Mouse (Mus musculus) heart, postnatal 0 days (tissue): ENCODE results near the gene Noc4l. TPM values are rescaled to one million over a fixed set of nuclear protein-coding genes. Genes with fewer than 3 reads are reported as not detected.

Experiments
- ATAC-seq: fragments of 200-750 bp; cut with Nextera tagmentation; 2 replicates; pipeline ENCODE4 v1.8.0; 2017; ENCODE audit warnings: low read depth, moderate number of reproducible peaks, moderate library complexity; ENCODE audit not compliant: insufficient read depth
- DNase-seq: peaks from one replicate; pipeline ENCODE4 v3.0.0-alpha.2; 2016; ENCODE audit warnings: low spot score
- H3K27ac ChIP-seq: fragments of 300-500 bp; sonication (generic); 2 replicates; pipeline ENCODE4 v1.5.1; 2014; ENCODE audit warnings: low read depth, mild to moderate bottlenecking
- H3K27me3 ChIP-seq: fragments of 300-500 bp; sonication (generic); 2 replicates; pipeline ENCODE4 v1.6.1; 2014; ENCODE audit warnings: low read length, mixed read lengths; ENCODE audit not compliant: control insufficient read depth, insufficient read depth
- H3K36me3 ChIP-seq: fragments of 300-500 bp; sonication (generic); replicated peaks from 2 replicates; pipeline ENCODE4 v1.6.1; 2014; ENCODE audit warnings: low read length, mixed read lengths; ENCODE audit not compliant: control insufficient read depth, insufficient read depth
- H3K4me1 ChIP-seq: fragments of 300-500 bp; sonication (generic); 2 replicates; pipeline ENCODE4 v1.6.1; 2014; ENCODE audit warnings: antibody characterized with exemption; ENCODE audit not compliant: control insufficient read depth, insufficient read depth
- H3K4me2 ChIP-seq: fragments of 300-500 bp; sonication (generic); 2 replicates; pipeline ENCODE4 v1.6.1; 2014; ENCODE audit warnings: low read depth, mild to moderate bottlenecking, low read length, moderate library complexity
- H3K4me3 ChIP-seq: fragments of 300-500 bp; sonication (generic); 2 replicates; pipeline ENCODE4 v1.5.1; 2014; ENCODE audit warnings: low read depth, low read length
- H3K9ac ChIP-seq: fragments of 300-500 bp; sonication (generic); replicated peaks from 2 replicates; pipeline ENCODE4 v1.6.1; 2014; ENCODE audit warnings: low read depth, low read length, mixed read lengths
- H3K9me3 ChIP-seq: fragments of 300-500 bp; sonication (generic); replicated peaks from 2 replicates; pipeline ENCODE4 v1.6.1; 2016; ENCODE audit warnings: low read length; ENCODE audit not compliant: control insufficient read depth
- CTCF ChIP-seq: IDR thresholded peaks from 2 replicates; pipeline ENCODE4 v1.5.1; 2016; ENCODE audit warnings: antibody characterized with exemption, control low read depth, low read depth
- EP300 ChIP-seq: IDR thresholded peaks from 2 replicates; pipeline ENCODE4 v1.6.1; 2016; ENCODE audit warnings: antibody characterized with exemption, low read depth
- WGBS: fragments of 180-500 bp; shearing (Covaris S2); extraction: QIAGEN DNeasy Blood & Tissue Kit; methylation state at CpG from one replicate; pipeline ENCODE4 v1.1.7; 2014; 5-methylcytosine and 5-hydroxymethylcytosine counted together
- polyA plus RNA-seq: library from polyadenylated mRNA; unstranded; fragments of >200 nt; fragmentation: Nextera tagmentation; extraction: Ambion mirVana; gene quantifications from 2 replicates; pipeline ENCODE4 v1.2.1, GENCODE M21; 2015
- total RNA-seq: library from RNA; depleted of rRNA; stranded (reverse); fragments of >200 nt; gene quantifications from 2 replicates; pipeline ENCODE4 v1.2.3, GENCODE M21; 2014; ENCODE audit warnings: low replicate concordance

Noc4l gene
- total and polyA plus RNA-seq, 2 experiments from 2014 or later, result 7.6 to 19.0 TPM

GRCm38 (mm10) chr5:110619226-110619625 lies 34.0 kb downstream of the Noc4l start:
- no peak for ATAC-seq
- no peaks in the 10 kb centered on the region for H3K4me1 ChIP-seq
- 85% methylated on average over 6 of the region's 6 CpGs for WGBS

DNA sequence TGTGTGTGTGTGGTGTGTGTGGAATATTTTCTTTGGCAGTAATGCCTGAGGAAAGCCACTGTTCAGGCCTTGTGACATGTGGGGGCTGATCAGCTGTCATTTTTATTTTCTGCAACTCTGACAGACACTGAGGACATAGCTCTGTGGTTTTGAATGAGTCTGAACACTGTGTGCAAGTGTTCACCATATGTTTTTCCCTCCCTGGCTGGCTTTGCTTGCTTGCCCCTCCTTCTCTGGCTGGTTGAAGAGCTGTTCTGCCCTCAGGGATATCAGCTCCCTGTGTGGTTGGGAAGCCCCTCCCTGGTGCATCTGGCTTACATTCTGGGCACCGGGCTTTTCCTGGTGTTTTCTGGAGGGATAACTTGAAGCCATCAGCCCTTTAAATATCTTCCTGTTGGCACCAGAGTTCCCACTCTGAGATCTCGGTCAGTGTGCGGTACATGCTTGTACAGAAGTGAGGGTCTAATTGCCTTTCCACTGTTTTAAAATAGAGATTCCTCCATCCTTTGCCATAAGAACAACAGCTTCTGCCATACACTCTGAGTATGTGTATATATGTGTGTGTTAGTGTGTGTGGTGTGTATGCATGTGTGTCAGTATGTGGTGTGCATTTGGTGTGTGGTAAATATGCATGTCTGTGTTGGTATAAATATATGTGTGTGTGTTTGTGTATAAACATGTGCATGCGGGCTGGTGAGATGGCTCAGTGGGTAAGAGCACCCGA lies 41.6 kb downstream of the Noc4l start:
- no peak for TF ChIP-seq EP300
- TF ChIP-seq CTCF, result no peak
- no peaks in the 10 kb centered on the region for H3K36me3 ChIP-seq
- H3K9ac ChIP-seq, result no peak overlapping the region
- no peak overlapping the region for H3K4me3 ChIP-seq
- H3K4me2 ChIP-seq, result no peak overlapping the region
- no peak overlapping the region for H3K27ac ChIP-seq
- DNase-seq (no peak), ATAC-seq (no peak)
- no peaks in the 10 kb centered on the region for H3K4me1 ChIP-seq
- H3K27me3 ChIP-seq, result no peaks in the 10 kb centered on the region
- WGBS, result 67% methylated on average over 5 of the region's 5 CpGs
- H3K9me3 ChIP-seq, result no peaks in the 10 kb centered on the region

More at GRCm38 (mm10) chr5:110619226-110619625, 34.0 kb downstream of the Noc4l start:
- TF ChIP-seq CTCF, result no peak
- no peak for DNase-seq
- no peak overlapping the region for H3K4me3 ChIP-seq
- no peak overlapping the region for H3K4me2 ChIP-seq
- no peaks in the 10 kb centered on the region for H3K27me3 ChIP-seq
- H3K9ac ChIP-seq, result no peak overlapping the region
- no peaks in the 10 kb centered on the region for H3K36me3 ChIP-seq
- H3K9me3 ChIP-seq, result no peaks in the 10 kb centered on the region
- H3K27ac ChIP-seq, result no peak overlapping the region

DNA sequence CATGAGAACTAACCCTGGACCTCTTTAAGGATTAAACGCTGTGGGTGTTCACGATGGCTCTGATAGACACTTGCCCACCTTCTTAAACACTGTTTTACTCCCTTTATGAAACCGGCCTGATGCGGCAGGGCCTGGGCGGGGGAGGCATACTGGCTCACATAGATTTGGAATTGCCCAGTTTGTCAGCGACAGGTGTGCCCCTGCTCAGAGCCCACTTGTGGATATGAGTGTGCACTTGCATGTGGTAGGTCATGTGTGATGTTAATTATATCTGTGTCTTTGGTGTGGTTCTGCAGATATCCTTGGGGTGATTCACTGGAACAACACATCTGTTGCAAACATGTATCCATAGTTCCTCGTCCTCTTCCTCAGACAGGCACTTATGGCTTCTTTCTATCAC lies 42.7 kb downstream of the Noc4l start:
- ATAC-seq (no peak), DNase-seq (no peak)
- H3K9ac ChIP-seq, result no peak overlapping the region
- H3K4me2 ChIP-seq, result no peak overlapping the region
- no peak for TF ChIP-seq EP300
- TF ChIP-seq CTCF, result no peak
- H3K4me1 ChIP-seq, result no peaks in the 10 kb centered on the region
- H3K27ac ChIP-seq, result no peak overlapping the region
- H3K36me3 ChIP-seq, result no peaks in the 10 kb centered on the region
- H3K4me3 ChIP-seq, result no peak overlapping the region
- no peaks in the 10 kb centered on the region for H3K27me3 ChIP-seq
- H3K9me3 ChIP-seq, result no peaks in the 10 kb centered on the region
- WGBS, result 73% methylated on average over 7 of the region's 7 CpGs

DNA sequence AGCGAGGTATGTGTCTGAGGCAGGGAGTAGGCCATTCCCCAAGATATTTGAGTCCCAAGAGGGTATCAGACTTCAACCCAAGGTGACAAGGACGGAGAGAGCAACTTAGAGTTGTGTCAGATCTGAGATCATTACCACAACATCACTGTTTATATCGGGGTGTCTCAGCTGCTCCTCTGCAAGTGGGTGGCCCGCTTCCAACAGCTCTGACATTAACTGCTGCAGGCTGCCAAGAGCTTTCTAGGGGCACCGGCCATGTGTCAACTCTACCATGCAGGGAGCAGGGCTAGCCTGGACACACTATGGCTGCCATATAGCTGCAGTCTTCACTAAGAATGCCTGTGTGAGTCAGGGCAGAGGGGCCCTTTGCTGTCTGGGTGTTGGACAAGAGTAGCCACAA lies 43.3 kb downstream of the Noc4l start:
- 71% methylated on average over 5 of the region's 5 CpGs for WGBS
- no peak overlapping the region for H3K4me2 ChIP-seq

GRCm38 (mm10) chr5:110609425-110609824 lies 43.8 kb downstream of the Noc4l start:
- H3K9me3 ChIP-seq, result no peaks in the 10 kb centered on the region
- H3K27ac ChIP-seq, result no peak overlapping the region
- no peaks in the 10 kb centered on the region for H3K27me3 ChIP-seq
- H3K4me3 ChIP-seq, result no peak overlapping the region
- TF ChIP-seq EP300, result no peak
- no peak for TF ChIP-seq CTCF
- no peaks in the 10 kb centered on the region for H3K4me1 ChIP-seq
- no peak for ATAC-seq
- 76% methylated on average over 3 of the region's 3 CpGs for WGBS
- H3K9ac ChIP-seq, result no peak overlapping the region
- H3K36me3 ChIP-seq, result no peaks in the 10 kb centered on the region
- H3K4me2 ChIP-seq, result no peak overlapping the region
- no peak for DNase-seq

More for the DNA sequence above, 43.3 kb downstream of the Noc4l start:
- Histone ChIP-seq H3K4me3 (no peak overlapping the region), H3K9ac (no peak overlapping the region), H3K36me3 (no peaks in the 10 kb centered on the region), H3K4me1 (no peaks in the 10 kb centered on the region), H3K27me3 (no peaks in the 10 kb centered on the region), H3K9me3 (no peaks in the 10 kb centered on the region), H3K27ac (no peak overlapping the region)
- DNase-seq (no peak), ATAC-seq (no peak)
- no peak for TF ChIP-seq EP300
- no peak for TF ChIP-seq CTCF

GRCm38 (mm10) chr5:110608941-110609340 lies 44.3 kb downstream of the Noc4l start:
- no peak overlapping the region for H3K4me2 ChIP-seq
- TF ChIP-seq EP300 (no peak), CTCF (no peak)

More at GRCm38 (mm10) chr5:110608941-110609340, 44.3 kb downstream of the Noc4l start:
- WGBS, result 66% methylated on average over 8 of the region's 8 CpGs
- Histone ChIP-seq H3K36me3 (no peaks in the 10 kb centered on the region), H3K9me3 (no peaks in the 10 kb centered on the region), H3K9ac (no peak overlapping the region), H3K4me3 (no peak overlapping the region), H3K27me3 (no peaks in the 10 kb centered on the region), H3K4me1 (no peaks in the 10 kb centered on the region), H3K27ac (no peak overlapping the region)
- no peak for DNase-seq
- no peak for ATAC-seq
